In genomic region chr2:127722176-127722892, GRCm38 (mm10) we compare ENCODE assay signal across 8 mouse cellular contexts. TPM values are rescaled to one million over a fixed set of nuclear protein-coding genes. Genes with fewer than 3 reads are reported as not detected.
A peak's percentile ranks its signal among the peaks of the same experiment; 100 is the strongest.
DNase-seq lines count a peak whose midpoint lies in the region; ATAC-seq and TF ChIP-seq lines count a peak whose summit lies in the region.

No protein-coding gene starts in this region.

- peaks cover 54% of the 10 kb centered on the region for H3K4me1 ChIP-seq in bone marrow macrophage, adult 2 months (ENCODE audit: control insufficient read depth, insufficient read depth, low read length)
- no peaks in the 10 kb centered on the region for H3K4me1 ChIP-seq in forebrain, embryonic 16.5 days (replicated peaks; ENCODE audit: control insufficient read depth, insufficient read depth, low read length)
- 0 out of 2 replicates have a peak, but pooled peaks cover 2% of the 10 kb centered on the region for H3K4me1 ChIP-seq in liver, embryonic 13.5 days (replicated peaks)

- H3K79me3 ChIP-seq in C2C12 (ENCODE audit: low read depth): no peaks in the 10 kb centered on the region

- no peaks in the 10 kb centered on the region for H3K9me3 ChIP-seq in forebrain, embryonic 16.5 days (ENCODE audit: control insufficient read depth, low read length)
- H3K9me3 ChIP-seq in liver, embryonic 13.5 days (replicated peaks): no peaks in the 10 kb centered on the region

- H3K36me3 ChIP-seq in C2C12 (ENCODE audit: control insufficient read depth, insufficient read depth): no peaks in the 10 kb centered on the region
- H3K36me3 ChIP-seq in forebrain, embryonic 16.5 days (ENCODE audit: control insufficient read depth, insufficient read depth): no peaks in the 10 kb centered on the region
- no peaks in the 10 kb centered on the region for H3K36me3 ChIP-seq in liver, embryonic 13.5 days

- peak; percentile 36; the same call in 1 of the 2 replicates for ATAC-seq in forebrain, embryonic 16.5 days
- ATAC-seq in liver, embryonic 13.5 days (ENCODE audit: low read depth): peak; percentile 36; the same call in 1 of the 2 replicates

- intact Hi-C loops in heart, postnatal 10 days (cut with DNase I): no loop called here

- H3K4me3 ChIP-seq in C2C12 (ENCODE audit: insufficient read depth, poor library complexity, severe bottlenecking): no peak overlapping the region
- H3K4me3 ChIP-seq in bone marrow macrophage, adult 2 months (ENCODE audit: insufficient read depth, low read length): no peak overlapping the region
- H3K4me3 ChIP-seq in forebrain, embryonic 16.5 days (replicated peaks; ENCODE audit: low read length): no peak overlapping the region
- H3K4me3 ChIP-seq in liver, embryonic 13.5 days (replicated peaks): no peak overlapping the region

- 57% methylated on average over 7 of the region's 7 CpGs for WGBS in forebrain, embryonic 16.5 days
- WGBS in large intestine, adult 2 months: 21% methylated on average over 7 of the region's 7 CpGs
- 32% methylated on average over 7 of the region's 7 CpGs for WGBS in liver, embryonic 13.5 days (ENCODE audit: insufficient replicate concordance)

- H3K27ac ChIP-seq in bone marrow macrophage, adult 2 months (ENCODE audit: insufficient read depth, low read depth, low read length): peak overlapping the region; percentile 87
- no peak overlapping the region for H3K27ac ChIP-seq in forebrain, embryonic 16.5 days (ENCODE audit: low read length)
- peak overlapping the region; percentile 43 for H3K27ac ChIP-seq in liver, embryonic 13.5 days

- no peak overlapping the region for H3K4me2 ChIP-seq in forebrain, embryonic 16.5 days (ENCODE audit: low read length)
- H3K4me2 ChIP-seq in liver, embryonic 13.5 days: no peak overlapping the region

- peak; percentile 93 for DNase-seq in heart, postnatal 10 days
- DNase-seq in large intestine, adult 2 months (ENCODE audit: low read depth, low spot score): peak; percentile 85
- DNase-seq in liver, embryonic 13.5 days: no peak
- peak; percentile 1 for DNase-seq in retina, postnatal 7 days (ENCODE audit: low read depth, low spot score)
- no peak for DNase-seq in thymus, postnatal 25 days

- no peak overlapping the region for H3ac ChIP-seq in C2C12 (ENCODE audit: control insufficient read depth, insufficient read length, low read depth)

- no peaks in the 10 kb centered on the region for H3K27me3 ChIP-seq in C2C12 (ENCODE audit: control insufficient read depth, insufficient read depth, insufficient read length)
- no peaks in the 10 kb centered on the region for H3K27me3 ChIP-seq in forebrain, embryonic 16.5 days (replicated peaks; ENCODE audit: control insufficient read depth, insufficient read depth, low read length)
- no peaks in the 10 kb centered on the region for H3K27me3 ChIP-seq in liver, embryonic 13.5 days

- H3K9ac ChIP-seq in forebrain, embryonic 16.5 days (replicated peaks; ENCODE audit: low read depth, low read length): no peak overlapping the region
- no peak overlapping the region for H3K9ac ChIP-seq in liver, embryonic 13.5 days

- no peak for TF ChIP-seq POLR2A in bone marrow macrophage, adult 2 months (IDR thresholded peaks at IDR 0.05; ENCODE audit: borderline replicate concordance, low read depth, low read length)

- H3K79me2 ChIP-seq in C2C12 (ENCODE audit: control insufficient read depth, insufficient read depth): no peaks in the 10 kb centered on the region

- TF ChIP-seq CTCF in C2C12 (IDR thresholded peaks at IDR 0.05; ENCODE audit: control insufficient read depth, insufficient read depth, insufficient read length): no peak
- TF ChIP-seq CTCF in bone marrow macrophage, adult 2 months (IDR thresholded peaks at IDR 0.05; ENCODE audit: low read depth, low read length): no peak

TF ChIP-seq in C2C12, 6 proteins besides CTCF, POLR2A, EP300 and RAD21:
- peak; percentile 98 for TF ChIP-seq FOSL1 (IDR thresholded peaks at IDR 0.05; ENCODE audit: insufficient read depth, low read length, poor library complexity, severe bottlenecking)
- TF ChIP-seq MAX (IDR thresholded peaks at IDR 0.05): peak; percentile 77
- TF ChIP-seq CEBPB (IDR thresholded peaks at IDR 0.05; ENCODE audit: low read depth): peak; percentile 65
- no peak for TF ChIP-seq MYOD1 (IDR thresholded peaks at IDR 0.05; ENCODE audit: control insufficient read depth, insufficient read length, low read depth)

RNA-seq across cellular contexts. Expression of gene Mall, which starts 7.4 kb away (rescaled TPM):
- not detected for polyA plus RNA-seq in C2C12 (2012; fragmentation: generic; extraction: Trizol)
- not detected in 2 replicates for polyA plus RNA-seq in bone marrow macrophage, adult 2 months (2012; ENCODE audit: insufficient read depth, insufficient read length, missing spikeins)
- polyA plus RNA-seq in forebrain, embryonic 16.5 days (2015; fragmentation: Nextera tagmentation; extraction: Ambion mirVana): 0.91 TPM in 2 replicates
- 10 to 100 TPM; 14.5 to 15.9 TPM for total RNA-seq in heart, postnatal 10 days (2021)
- 299 and 309 TPM in 2 replicates for polyA plus RNA-seq in large intestine, adult 2 months (2012; rRNA removed)
- 0.06 and 0.12 TPM in 2 replicates for polyA plus RNA-seq in liver, embryonic 13.5 days (2015; fragmentation: Nextera tagmentation; extraction: Ambion mirVana)

Comparison
In these comparisons a context has a peak if more than half of its experiments do, and no peak if none do; other contexts are left out.
1. DNase-seq: peak in heart, postnatal 10 days (2 of 2), large intestine, adult 2 months (single experiment) and retina, postnatal 7 days (single experiment); none in liver, embryonic 13.5 days (single experiment) and thymus, postnatal 25 days (single experiment).
2. RNA of gene Mall, which starts 7.4 kb away (polyA plus RNA-seq): 299 to 309 TPM in large intestine, adult 2 months; 0.91 TPM in forebrain, embryonic 16.5 days, 0.06 to 0.12 TPM in liver, embryonic 13.5 days, not detected in C2C12 (single experiment) and not detected in bone marrow macrophage, adult 2 months; every median in the first group is over 100 times any median in the second.